In genomic region chr17:84790043-84790442, GRCm38 (mm10) we compare ENCODE assay signal across 7 mouse cellular contexts. TPM values are rescaled to one million over a fixed set of nuclear protein-coding genes. Genes with fewer than 3 reads are reported as not detected.
A peak's percentile ranks its signal among the peaks of the same experiment; 100 is the strongest.
DNase-seq lines count a peak whose midpoint lies in the region; ATAC-seq and TF ChIP-seq lines count a peak whose summit lies in the region.

No protein-coding gene starts in this region.

- no peak for TF ChIP-seq CTCF in layer of hippocampus, adult 2 months (conservative IDR thresholded peaks at IDR 0.05)
- TF ChIP-seq CTCF in MEL (IDR thresholded peaks at IDR 0.05 in 2 of 3, conservative IDR thresholded peaks at IDR 0.05 in 1 of 3; ENCODE audit: control insufficient read depth in 1 of 3, insufficient read depth in 1 of 3, low read depth in 2 of 3, low read length in 3 of 3, poor library complexity in 1 of 3, severe bottlenecking in 1 of 3) = no peak

- TF ChIP-seq EP300 in MEL (IDR thresholded peaks at IDR 0.05; ENCODE audit: low read depth in 1 of 2, low read length in 2 of 2) = no peak

- H3K4me2 ChIP-seq in embryonic facial prominence, embryonic 15.5 days (replicated peaks) = peak overlapping the region; percentile 84
- peak overlapping the region; percentile 76 for H3K4me2 ChIP-seq in kidney, embryonic 15.5 days
- H3K4me2 ChIP-seq in midbrain, embryonic 11.5 days = peak overlapping the region; percentile 76

- no peaks in the 10 kb centered on the region for H3K9me3 ChIP-seq in MEL (replicated peaks; ENCODE audit: insufficient read depth, low read length)
- no peaks in the 10 kb centered on the region for H3K9me3 ChIP-seq in embryonic facial prominence, embryonic 15.5 days (replicated peaks)
- no peaks in the 10 kb centered on the region for H3K9me3 ChIP-seq in kidney, embryonic 15.5 days (replicated peaks)
- no peaks in the 10 kb centered on the region for H3K9me3 ChIP-seq in midbrain, embryonic 11.5 days (ENCODE audit: control insufficient read depth, low read length)

- 0 out of 4 replicates have a peak, but pooled peaks of 1 of the 2 experiments have one; percentile 38 for TF ChIP-seq POLR2A in MEL (IDR thresholded peaks at IDR 0.05; ENCODE audit: control insufficient read depth in 1 of 2, insufficient read depth in 1 of 2, low read depth in 1 of 2, low read length in 2 of 2, poor library complexity in 1 of 2)

- DNase-seq in layer of hippocampus, adult 2 months (ENCODE audit: low spot score in 2 of 2) = no peak
- DNase-seq in layer of hippocampus, adult 9-10 months (ENCODE audit: low spot score) = no peak
- DNase-seq in MEL (ENCODE audit: low read depth, low spot score) = peak; percentile 48
- peak; percentile 85 for DNase-seq in midbrain, embryonic 11.5 days (ENCODE audit: low spot score, missing footprints)
- no peak for DNase-seq in urinary bladder, postnatal 10 days (ENCODE audit: low spot score)

- no peak for ATAC-seq in embryonic facial prominence, embryonic 15.5 days (ENCODE audit: insufficient number of reproducible peaks, low FRiP score, low TSS enrichment, low read depth)
- no peak; the same call in 1 of the 2 replicates for ATAC-seq in kidney, embryonic 15.5 days (replicated peaks; ENCODE audit: low FRiP score)
- no peak; the same call in 1 of the 2 replicates for ATAC-seq in midbrain, embryonic 11.5 days (ENCODE audit: low FRiP score)

- no peaks in the 10 kb centered on the region for H3K27me3 ChIP-seq in MEL (ENCODE audit: control insufficient read depth in 1 of 2, insufficient read depth in 2 of 2, low read length in 2 of 2)
- H3K27me3 ChIP-seq in embryonic facial prominence, embryonic 15.5 days = no peaks in the 10 kb centered on the region
- no peaks in the 10 kb centered on the region for H3K27me3 ChIP-seq in kidney, embryonic 15.5 days
- no peaks in the 10 kb centered on the region for H3K27me3 ChIP-seq in midbrain, embryonic 11.5 days (ENCODE audit: control insufficient read depth, insufficient read depth, low read length)

- peak overlapping the region; percentile 100 for H3K27ac ChIP-seq in layer of hippocampus, adult 2 months
- peak overlapping the region; percentile 29 for H3K27ac ChIP-seq in MEL (ENCODE audit: control insufficient read depth, low read depth, low read length)
- H3K27ac ChIP-seq in embryonic facial prominence, embryonic 15.5 days (replicated peaks) = peak overlapping the region; percentile 86
- H3K27ac ChIP-seq in kidney, embryonic 15.5 days = peak overlapping the region; percentile 88
- no peak overlapping the region for H3K27ac ChIP-seq in midbrain, embryonic 11.5 days (ENCODE audit: low read depth, low read length)

- H3K36me3 ChIP-seq in MEL (ENCODE audit: control insufficient read depth in 1 of 2, insufficient read depth in 2 of 2, low read length in 2 of 2) = peaks cover 2 to 11% of the 10 kb centered on the region in 2 experiments; a peak in 3 of 4 replicates
- 0 out of 2 replicates have a peak, but pooled peaks cover 5% of the 10 kb centered on the region for H3K36me3 ChIP-seq in embryonic facial prominence, embryonic 15.5 days
- 0 out of 2 replicates have a peak, but pooled peaks cover 18% of the 10 kb centered on the region for H3K36me3 ChIP-seq in kidney, embryonic 15.5 days
- H3K36me3 ChIP-seq in midbrain, embryonic 11.5 days (ENCODE audit: control insufficient read depth, insufficient read depth, low read length) = no peaks in the 10 kb centered on the region

- H3K79me2 ChIP-seq in MEL (ENCODE audit: control insufficient read depth, insufficient read depth, low read length, poor library complexity) = peaks cover 61% of the 10 kb centered on the region

- peaks cover 4 to 12% of the 10 kb centered on the region in 2 experiments; a peak in 3 of 4 replicates for H3K4me1 ChIP-seq in MEL (ENCODE audit: control insufficient read depth in 1 of 2, insufficient read depth in 2 of 2, low read length in 2 of 2)
- peaks cover 20% of the 10 kb centered on the region for H3K4me1 ChIP-seq in embryonic facial prominence, embryonic 15.5 days
- H3K4me1 ChIP-seq in kidney, embryonic 15.5 days = peaks cover 21% of the 10 kb centered on the region
- H3K4me1 ChIP-seq in midbrain, embryonic 11.5 days (ENCODE audit: control insufficient read depth, insufficient read depth, low read length) = peaks cover 18% of the 10 kb centered on the region

- TF ChIP-seq RAD21 in MEL (IDR thresholded peaks at IDR 0.05; ENCODE audit: low read depth, low read length) = no peak

- under 1% methylated on average over 22 of the region's 22 CpGs for WGBS in embryonic facial prominence, embryonic 15.5 days
- under 1% methylated on average over 22 of the region's 22 CpGs for WGBS in kidney, embryonic 15.5 days
- 0% methylated on average over 21 of the region's 22 CpGs for WGBS in midbrain, embryonic 11.5 days

- H3K4me3 ChIP-seq in layer of hippocampus, adult 2 months = peak overlapping the region; percentile 91
- peak overlapping the region; percentile 80 to 98 for H3K4me3 ChIP-seq in MEL (ENCODE audit: control insufficient read depth in 1 of 2, insufficient read depth in 1 of 2, low read depth in 2 of 2, low read length in 2 of 2)
- peak overlapping the region; percentile 100 for H3K4me3 ChIP-seq in embryonic facial prominence, embryonic 15.5 days (replicated peaks)
- peak overlapping the region; percentile 91 for H3K4me3 ChIP-seq in kidney, embryonic 15.5 days (replicated peaks)
- peak overlapping the region; percentile 85 for H3K4me3 ChIP-seq in midbrain, embryonic 11.5 days (ENCODE audit: low read depth, low read length)

- H3K9ac ChIP-seq in MEL (ENCODE audit: control insufficient read depth, low read depth, low read length, poor library complexity, severe bottlenecking) = peak overlapping the region; percentile 93
- H3K9ac ChIP-seq in embryonic facial prominence, embryonic 15.5 days = peak overlapping the region; percentile 84
- H3K9ac ChIP-seq in kidney, embryonic 15.5 days = peak overlapping the region; percentile 77
- peak overlapping the region; percentile 79 for H3K9ac ChIP-seq in midbrain, embryonic 11.5 days (ENCODE audit: low read length)

TF ChIP-seq in MEL, 35 proteins besides CTCF, POLR2A, EP300 and RAD21:
- TF ChIP-seq ELF1 (IDR thresholded peaks at IDR 0.05; ENCODE audit: low read depth, low read length) (0 out of 2 replicates have a peak, but pooled peaks have one; percentile 18), CHD2 (IDR thresholded peaks at IDR 0.05; ENCODE audit: low read length) (no peak)

RNA-seq across cellular contexts. Expression of gene Lrpprc, which starts 0.5 kb away (rescaled TPM):
- 10 to 100 TPM; 58.0 to 63.2 TPM for total RNA-seq in layer of hippocampus, adult 2 months (2021)
- total RNA-seq in MEL (2012; rRNA removed) = 97.9 and 99.1 TPM in 2 replicates
- polyA plus RNA-seq in MEL (2012; ENCODE audit: insufficient read depth in 1 of 2, insufficient read length in 2 of 2, low read depth in 1 of 2, low replicate concordance in 2 of 2, missing spikeins in 1 of 2) = 100 to 1,000 TPM in 1 of 2 experiments, 10 to 100 TPM in 1; 82.6 to 204 TPM
- polyA plus RNA-seq in embryonic facial prominence, embryonic 15.5 days (2015; fragmentation: Nextera tagmentation; extraction: Ambion mirVana) = 33.6 and 34.3 TPM in 2 replicates
- 51.7 and 56.6 TPM in 2 replicates for polyA plus RNA-seq in kidney, embryonic 15.5 days (2015; fragmentation: Nextera tagmentation; extraction: Ambion mirVana)
- polyA plus RNA-seq in midbrain, embryonic 11.5 days (2014; fragmentation: Nextera tagmentation; extraction: Ambion mirVana) = 53.9 and 59.1 TPM in 2 replicates

Comparison
In these comparisons a context has a peak if more than half of its experiments do, and no peak if none do; other contexts are left out.
1. DNase-seq: peak in MEL (single experiment) and midbrain, embryonic 11.5 days (single experiment); none in layer of hippocampus, adult 2 months (0 of 2), layer of hippocampus, adult 9-10 months (single experiment) and urinary bladder, postnatal 10 days (single experiment).
2. Peak in every context shown above with its lines, with median percentiles within 50 percentile points of each other: H3K4me3 ChIP-seq, H3K9ac ChIP-seq and H3K4me2 ChIP-seq.